Mouse (Mus musculus): ENCODE results near the gene Acly.
A peak's percentile ranks its signal among the peaks of the same experiment; 100 is the strongest.

Acly gene

DNA sequence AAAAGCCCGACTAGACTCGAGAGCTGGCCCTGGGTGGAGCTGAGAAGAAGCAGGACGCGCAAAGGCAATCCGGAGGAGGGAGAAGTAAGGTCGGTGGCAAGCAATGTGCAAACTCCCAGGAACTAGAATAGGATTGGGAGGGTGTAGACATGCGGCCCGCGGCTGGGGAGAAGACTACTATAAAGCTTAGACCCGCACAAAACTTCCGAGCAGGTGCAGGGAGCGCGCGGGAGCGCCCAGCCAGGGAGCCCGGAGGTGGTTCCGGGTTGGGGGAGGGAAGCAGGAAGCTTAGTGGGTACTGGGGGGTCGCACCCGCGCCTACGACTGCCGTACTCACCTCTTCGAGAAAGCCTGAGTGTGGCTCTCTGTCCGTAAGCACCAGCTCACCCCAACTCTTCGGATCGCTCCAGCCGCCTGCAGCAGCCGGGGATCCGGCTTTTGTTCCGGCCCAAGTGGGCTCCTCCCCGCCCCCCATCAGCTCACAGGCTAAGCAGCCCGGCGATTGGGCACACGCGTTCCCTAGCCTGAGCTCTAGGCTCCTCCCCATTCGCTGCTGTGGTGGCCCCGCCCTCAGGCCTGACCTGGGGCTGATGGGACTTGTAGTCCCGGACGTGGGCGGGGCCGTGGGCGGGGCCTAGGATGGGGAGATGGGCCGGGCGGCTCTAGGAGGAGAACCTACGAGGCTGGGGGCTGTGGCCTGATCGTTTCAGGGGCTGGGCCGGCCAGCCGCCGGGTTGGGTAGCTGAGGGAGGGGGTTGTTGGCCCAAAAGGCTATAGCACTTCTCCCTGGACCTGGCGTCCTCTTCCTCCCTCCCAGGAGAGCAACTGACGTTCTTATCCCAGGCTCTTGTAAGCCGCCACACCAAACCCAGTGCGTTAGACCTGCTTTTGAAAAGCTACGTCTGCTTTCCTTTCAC lies at the start of gene Acly:
Gene Acly (minus strand): TSS at position 543 of the 917 bp plus-strand sequence.
- peak; percentile 97 for DNase-seq (ENCODE audit: low spot score in 2 of 2)

DNA sequence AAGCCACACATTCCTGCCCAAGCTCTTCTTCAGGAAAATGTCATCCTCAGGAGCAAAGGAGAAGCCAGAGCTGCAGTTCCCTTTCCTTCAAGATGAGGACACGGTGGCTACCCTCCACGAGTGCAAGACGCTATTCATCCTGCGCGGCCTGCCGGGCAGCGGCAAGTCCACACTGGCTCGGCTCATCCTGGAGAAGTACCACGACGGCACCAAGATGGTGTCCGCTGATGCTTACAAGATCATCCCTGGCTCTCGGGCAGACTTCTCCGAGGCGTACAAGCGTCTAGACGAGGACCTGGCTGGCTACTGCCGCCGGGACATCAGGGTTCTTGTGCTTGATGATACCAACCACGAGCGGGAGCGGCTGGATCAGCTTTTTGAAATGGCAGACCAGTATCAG lies 48.5 kb upstream of the Acly start:
- DNase-seq (ENCODE audit: low spot score in 2 of 2): no peak

DNA sequence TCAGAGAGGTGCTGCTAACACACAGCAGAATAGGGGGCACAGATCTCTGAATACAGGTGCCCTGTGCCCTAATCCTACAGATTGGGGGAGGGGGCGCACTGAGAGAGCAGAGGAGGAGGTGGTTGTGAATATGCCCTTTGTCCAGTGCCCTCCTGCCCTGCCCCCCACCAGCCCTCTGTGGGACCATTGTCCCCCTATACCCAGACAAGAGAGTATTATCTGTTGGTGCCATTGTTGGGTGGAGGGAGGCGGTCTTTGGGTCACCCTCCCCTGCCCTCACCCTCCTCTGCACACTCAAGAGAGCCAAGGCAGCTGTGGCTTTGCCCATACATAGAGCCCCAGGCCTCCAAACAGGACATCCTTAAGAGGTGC lies 47.7 kb upstream of the Acly start:
- peak; percentile 43 to 45 for DNase-seq (ENCODE audit: low spot score in 2 of 2)

DNA sequence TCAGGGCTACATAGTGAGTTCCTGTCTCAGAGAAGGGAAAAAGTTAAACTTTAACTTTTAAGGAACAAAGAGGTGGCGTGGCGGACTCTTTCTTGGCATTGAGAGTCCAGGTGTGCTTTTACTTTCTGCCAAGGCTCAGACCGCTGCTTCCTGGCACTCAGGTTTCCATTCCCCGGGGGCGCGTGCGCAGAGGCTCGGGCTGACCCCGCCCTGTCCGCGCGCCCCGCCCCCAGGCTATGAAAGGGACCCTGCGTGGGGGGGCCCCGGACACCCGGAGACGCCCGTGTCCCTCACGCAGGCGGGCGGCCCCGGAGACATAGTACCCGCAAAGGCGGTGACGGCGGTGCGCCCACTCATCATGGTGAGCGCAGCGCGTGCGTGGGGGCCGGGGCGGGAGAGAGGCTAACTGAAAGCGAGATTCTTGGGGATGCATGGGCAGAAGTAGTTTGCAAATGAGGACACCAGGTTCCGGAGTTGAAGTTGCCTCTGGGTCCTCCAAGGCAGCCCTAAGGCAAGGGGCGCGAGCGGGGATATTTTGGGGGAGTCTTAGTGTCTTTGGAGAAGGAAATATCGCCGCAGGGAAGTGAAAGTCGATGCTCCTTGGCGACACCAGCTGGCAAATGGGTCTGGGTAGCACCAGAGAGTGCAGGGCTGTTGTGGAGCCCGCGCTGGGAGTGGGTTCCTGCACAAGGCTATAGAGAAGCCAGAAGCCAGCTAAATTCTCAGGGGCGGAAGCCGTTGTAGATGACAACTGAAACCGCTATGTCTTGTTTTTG lies 47.1 kb upstream of the Acly start, which contains the start of gene Cnp:
Gene Cnp (plus strand): TSS at position 197 of the 776 bp plus-strand sequence.
- peak; percentile 66 to 67 for DNase-seq (ENCODE audit: low spot score in 2 of 2)

DNA sequence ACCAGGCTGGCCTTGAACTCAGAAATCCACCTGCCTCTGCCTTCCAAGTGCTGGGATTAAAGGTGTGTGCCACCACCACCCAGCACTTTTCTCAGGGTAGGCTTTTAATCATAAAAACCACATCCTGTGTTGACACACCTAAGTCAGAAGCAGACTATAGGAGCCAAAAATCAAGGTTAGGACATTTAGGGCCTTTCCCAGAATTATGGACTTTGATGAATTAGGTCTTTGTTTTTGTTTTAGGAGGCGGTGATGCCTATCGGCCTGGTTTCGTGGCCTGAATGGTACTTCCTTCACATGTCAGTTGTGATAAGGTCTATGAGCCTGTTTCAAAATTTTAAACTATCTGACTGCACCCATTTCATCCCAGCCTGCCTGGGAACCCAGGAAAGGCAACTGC lies 46.4 kb upstream of the Acly start:
- no peak for DNase-seq (ENCODE audit: low spot score in 2 of 2)

DNA sequence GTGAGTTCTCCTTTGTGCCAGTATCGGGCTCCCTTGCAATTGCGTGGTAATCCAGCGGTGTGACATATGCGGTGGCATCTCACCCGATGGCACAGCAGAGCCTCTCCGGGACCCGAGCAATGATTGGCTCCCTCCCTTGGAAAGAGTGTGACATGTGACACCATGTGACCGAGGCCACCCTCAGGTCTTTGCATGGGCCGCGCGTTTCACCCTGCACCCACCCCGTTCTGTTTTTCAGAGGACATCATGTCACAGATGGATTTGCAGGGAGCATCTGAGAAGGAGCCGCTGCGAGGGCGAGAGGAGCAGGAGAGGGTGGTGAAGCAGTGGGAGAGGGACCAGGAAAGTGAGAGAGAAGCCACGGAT lies 43.4 kb upstream of the Acly start:
- DNase-seq (ENCODE audit: low spot score in 2 of 2): peak; percentile 50 to 66

DNA sequence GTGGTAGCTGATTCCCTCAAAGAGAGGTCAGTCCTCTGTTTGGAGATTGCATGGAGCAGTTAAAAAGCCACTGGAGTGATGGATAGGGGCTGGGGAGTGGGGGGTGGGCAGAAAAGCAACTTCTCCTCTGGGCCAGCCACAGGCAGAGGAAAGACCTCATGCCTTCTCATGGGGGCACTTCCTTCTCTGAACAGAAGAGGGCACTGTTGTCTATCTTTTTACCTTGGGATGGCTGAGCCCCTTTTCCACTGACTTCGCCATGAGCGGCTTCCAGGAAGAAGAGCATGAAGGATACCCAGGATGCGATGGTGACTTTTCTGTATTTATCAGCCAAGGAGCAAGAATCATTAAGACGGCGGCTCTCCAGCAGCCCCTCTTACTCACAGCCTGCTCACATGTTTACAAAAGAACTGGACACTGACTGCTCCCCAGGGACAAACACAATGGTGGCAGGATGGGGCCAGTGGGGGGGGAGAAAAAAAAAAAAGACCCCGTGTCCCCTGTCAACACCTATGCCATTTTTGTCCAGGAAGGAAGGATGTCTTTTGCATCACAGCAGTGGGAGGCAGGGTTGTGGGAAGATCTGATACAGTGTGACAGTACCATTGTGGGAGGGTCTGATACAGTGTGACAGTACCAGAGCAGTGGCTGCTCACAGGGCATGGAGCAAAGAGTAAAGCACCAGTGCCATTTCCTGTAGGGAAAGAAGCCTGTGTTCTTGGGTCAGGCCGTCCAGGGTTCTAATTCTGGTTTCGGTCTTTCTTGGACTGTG lies 42.8 kb upstream of the Acly start:
- peak; percentile 81 to 89 for DNase-seq (ENCODE audit: low spot score in 2 of 2)

DNA sequence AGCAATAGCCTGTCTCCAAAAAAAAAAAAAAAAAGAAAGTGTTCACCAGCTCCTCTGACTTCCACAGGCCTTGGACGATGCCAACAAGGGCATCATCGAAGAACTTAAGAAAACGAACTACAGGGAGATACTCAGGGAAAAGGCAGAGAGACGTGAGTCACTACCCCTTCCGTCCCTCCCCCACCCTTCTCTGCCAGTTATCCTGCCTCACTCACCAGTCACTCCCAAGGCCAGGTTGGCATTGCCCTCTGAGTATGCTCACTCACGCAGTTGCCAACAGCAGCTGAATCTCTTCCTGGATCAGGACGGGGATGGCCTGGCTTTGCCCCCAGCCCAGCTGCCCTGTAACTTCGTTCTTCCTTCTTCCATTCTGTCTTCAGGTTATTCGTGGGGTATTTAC lies 42.0 kb upstream of the Acly start:
- no peak for DNase-seq (ENCODE audit: low spot score in 2 of 2)

DNA sequence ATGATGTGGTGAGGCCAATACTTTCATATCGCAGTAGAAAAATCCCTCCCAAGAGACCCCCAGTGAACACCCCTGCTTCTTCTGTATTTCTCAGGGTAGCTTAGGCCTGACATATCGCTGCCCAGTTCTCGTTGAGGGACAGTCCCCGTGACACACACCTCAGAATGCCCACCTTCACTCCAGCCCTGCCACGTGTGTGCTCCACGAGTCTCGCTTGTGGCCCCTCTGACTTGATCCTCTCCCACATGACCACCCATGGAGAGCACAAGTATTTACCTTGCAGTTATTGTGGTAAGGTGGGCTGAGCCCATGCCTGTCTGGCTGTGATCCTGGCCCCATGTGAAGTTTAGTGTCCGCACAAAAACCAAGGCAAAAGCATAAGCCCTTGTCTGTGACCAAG lies 40.9 kb upstream of the Acly start:
- DNase-seq (ENCODE audit: low spot score in 2 of 2): no peak

DNA sequence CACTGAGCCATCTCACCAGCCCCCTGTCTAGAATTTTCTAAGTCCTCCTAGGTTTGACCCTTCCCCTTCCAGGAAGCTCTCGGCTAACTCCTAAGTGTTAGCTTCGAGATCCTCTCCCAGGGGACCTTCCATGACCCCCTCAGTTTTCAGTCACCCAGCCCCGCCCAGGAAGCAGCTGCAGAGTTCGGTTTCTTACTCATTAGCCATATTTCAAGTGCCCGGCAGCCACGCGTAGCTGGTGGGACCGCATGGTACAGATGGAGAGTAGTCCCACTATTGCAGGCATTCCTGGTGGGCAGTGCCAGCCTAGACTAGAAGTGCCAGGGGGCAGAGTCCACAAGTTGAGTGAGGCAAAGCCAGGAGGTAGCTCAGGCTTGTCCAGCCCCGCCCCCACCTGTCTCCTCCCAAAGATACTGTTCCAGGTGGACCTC lies 40.0 kb upstream of the Acly start:
- no peak for DNase-seq (ENCODE audit: low spot score in 2 of 2)

DNA sequence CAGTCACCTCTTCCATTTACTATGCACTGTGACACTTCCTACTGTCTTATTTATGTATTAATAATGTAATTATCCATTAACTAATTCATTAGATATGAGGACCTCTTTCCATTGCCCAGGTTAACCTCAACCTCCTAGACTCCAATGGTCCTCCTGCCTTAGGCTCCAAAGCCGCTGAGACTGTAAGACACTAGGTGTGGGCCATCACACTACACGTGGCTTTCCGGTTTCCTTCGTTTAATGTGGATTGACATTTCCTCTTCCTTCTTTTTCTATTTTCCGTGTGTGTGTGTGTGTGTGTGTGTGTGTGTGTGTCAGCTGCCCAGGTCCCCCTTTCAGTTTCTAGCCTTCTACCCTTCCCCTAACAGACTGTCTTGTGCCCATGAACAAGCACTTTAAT lies 39.4 kb upstream of the Acly start:
- no peak for DNase-seq (ENCODE audit: low spot score in 2 of 2)

DNA sequence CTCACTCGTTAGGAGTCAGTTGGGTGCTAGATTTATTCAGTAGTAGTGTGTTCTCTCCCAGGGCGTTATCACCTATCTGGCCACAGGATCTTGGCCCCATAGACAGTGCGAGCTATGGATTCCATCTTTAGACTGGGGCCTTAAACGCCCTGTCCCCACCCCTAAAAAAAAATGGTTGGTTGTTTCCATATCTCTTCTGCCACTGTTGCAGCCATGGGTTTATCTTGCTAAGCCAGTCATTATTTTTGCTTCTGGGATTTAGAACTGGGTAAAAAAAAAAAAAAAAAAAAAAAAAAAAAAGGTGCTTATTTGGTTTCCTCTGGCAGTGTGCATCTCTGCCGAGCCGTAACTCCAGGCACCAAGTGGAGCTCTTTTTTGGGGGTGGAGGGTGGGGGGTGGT lies 36.9 kb upstream of the Acly start:
- no peak for DNase-seq (ENCODE audit: low spot score in 2 of 2)

DNA sequence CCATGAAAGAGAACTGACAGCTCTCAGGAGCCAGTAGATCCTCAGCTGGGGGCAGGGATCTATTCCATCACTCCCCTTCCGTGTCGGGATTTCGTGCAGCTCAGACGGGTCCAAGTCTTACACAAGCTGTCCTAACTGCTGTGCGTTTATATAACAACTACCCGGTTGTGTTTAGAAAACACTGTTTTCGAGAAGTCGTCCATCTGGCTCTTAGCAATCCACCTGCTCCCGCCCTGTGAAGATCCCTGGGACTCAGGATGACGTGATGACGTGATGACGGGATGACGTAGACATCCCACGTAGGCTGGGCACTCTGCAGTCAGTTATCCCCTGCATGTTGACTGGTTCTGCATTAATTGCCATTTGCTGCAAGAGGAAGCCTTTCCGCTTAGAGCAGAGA lies 36.5 kb upstream of the Acly start:
- DNase-seq (ENCODE audit: low spot score in 2 of 2): peak; percentile 78 to 84

DNA sequence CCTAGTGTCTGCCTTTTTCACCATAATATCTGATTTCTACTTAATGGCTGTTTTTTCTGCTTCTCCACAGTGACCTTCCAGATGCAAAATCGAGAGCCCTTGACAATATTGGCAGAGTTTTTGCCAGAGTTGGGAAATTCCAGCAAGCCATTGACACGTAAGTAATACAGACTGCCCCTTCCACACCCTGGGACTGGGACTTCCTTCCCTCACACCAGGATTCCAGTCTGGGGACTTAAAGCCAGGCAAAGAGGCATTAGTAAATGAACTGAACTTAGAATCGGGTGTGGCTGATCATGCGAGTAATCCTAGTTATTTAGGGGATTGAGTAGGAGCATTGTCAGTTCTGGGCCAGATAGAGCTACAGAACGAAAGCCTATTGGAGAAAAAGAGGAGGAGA lies 33.9 kb upstream of the Acly start:
- DNase-seq (ENCODE audit: low spot score in 2 of 2): no peak

DNA sequence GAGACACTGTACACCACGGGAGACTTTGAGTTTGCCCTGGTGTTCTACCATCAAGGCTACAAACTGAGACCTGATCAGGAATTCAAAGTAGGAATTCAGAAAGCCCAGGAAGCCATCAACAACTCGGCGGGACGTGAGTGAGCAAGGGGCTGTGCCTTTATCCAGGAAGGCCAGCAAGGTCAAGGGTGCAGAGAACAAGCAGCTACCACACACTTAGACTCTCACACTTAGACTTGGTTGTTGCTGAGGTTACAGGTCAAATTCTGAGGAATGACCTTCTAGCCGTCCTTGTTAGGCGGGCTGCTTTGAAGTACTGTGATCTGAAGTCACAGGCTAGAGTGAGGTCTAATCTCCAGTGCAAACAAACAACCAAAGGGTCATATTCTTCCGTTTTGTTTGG lies 31.7 kb upstream of the Acly start:
- no peak for DNase-seq (ENCODE audit: low spot score in 2 of 2)

DNA sequence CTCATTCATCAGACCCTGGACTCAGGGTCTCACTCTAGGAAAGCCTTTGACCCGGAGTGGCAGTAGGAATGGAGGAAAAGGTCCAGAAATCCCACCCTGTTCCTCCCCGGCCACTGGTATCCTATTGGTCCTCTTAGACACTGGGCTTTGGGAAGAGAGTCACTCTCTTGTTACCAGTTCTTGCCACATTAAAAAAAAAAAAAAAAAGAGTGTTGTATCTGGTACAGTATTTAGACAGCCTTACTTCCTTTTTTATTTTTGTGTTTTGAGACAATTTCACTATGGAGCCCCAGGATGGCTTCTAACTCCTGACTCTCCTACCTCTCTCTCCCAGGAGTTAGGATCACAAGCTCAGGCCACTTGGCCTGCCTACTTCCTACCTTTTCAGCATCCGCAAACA lies 29.8 kb upstream of the Acly start:
- DNase-seq (ENCODE audit: low spot score in 2 of 2): no peak

DNA sequence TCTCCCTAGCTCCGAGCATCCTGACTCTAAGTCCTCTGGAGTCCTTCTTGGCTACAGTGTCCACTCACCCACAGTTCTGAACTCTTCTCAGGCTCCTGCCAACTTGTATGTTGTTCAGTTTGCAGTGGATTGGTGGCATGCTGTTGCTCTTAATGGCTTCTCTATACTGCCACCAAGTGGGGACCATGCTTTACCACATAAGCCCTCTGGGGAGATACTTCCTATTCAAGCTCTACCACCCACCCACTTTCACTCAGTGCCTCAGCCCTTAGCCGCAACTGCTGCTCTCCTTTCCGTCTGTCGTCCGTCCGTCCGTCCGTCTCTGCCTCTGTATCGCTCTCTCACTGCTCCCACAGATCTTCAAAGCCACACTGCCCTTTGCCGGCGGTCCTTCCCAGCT lies 27.8 kb upstream of the Acly start:
- DNase-seq (ENCODE audit: low spot score in 2 of 2): peak; percentile 20 to 58

DNA sequence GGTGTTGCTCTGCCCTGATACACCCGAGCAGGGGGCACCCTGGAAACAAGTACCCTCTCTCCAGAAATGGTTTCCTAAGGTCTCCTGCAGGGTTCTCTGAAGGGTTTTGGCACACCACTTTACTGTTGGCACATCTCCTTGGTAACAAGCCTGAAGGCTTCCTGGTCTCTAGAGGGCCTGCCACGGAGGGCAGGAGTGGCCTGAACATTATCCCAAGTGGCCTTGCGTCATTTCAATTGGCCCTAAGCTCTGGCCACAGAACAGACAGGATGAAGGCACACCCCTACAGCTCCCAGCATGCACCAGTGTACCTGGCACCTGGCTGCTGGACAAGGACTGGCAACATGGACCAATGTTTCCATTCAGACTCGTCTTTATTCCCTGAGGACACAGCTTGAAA lies 25.0 kb upstream of the Acly start:
- no peak for DNase-seq (ENCODE audit: low spot score in 2 of 2)

DNA sequence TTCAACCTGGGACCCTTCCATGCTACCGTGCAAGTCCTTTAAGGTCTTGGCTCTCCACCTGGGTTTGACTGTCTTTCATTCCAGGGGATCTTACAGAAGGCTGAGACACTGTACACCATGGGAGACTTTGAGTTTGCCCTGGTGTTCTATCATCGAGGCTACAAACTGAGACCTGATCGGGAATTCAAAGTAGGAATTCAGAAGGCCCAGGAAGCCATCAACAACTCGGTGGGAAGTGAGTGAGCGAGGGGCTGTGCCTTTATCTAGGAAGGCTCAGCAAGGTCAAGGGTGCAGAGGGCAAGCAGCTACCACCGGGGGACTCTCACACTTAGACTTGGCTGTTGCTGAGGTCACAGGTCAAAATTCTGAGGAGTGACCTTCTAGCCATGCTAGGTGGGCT lies 22.3 kb upstream of the Acly start:
- no peak for DNase-seq (ENCODE audit: low spot score in 2 of 2)

DNA sequence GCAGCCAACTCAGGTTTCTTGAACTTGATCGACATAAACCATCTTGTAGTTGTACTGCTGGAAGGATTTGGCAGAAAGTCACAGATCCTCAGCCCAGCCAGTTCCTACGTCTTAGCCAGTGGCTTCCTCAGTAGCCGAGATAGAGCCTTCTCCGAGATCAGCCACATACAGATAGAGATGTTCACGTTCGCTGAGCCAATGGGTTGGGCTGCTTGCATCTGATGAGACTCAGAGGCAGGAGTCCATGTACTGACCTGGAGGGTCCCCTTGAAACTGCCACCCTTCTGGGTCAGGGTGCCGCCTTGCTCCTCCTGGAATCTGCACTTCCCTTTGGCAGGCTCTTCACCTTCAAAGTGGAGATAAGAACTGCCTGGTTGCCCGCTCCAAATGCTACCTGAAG lies 21.7 kb upstream of the Acly start:
- no peak for DNase-seq (ENCODE audit: low spot score in 2 of 2)

DNA sequence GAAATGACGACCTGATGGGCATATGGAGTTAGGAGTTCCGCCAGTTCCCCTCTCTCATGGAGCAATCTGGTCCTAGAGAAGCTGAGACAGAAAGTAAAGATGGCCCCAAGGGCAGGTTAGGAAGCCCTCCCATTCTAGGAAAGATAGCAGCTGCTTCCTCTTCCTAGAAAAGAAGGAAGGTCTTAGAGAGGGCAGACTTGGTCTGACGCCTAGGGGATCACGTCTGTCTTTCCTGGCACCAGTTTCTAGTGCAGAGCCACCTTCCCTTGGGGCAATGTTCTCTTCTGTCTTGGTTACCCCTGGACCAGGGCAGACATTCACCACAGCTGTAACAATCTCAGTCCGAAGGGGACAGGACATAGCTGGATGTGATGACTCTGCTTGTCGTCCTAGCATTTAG lies 20.3 kb upstream of the Acly start:
- DNase-seq (ENCODE audit: low spot score in 2 of 2): no peak

DNA sequence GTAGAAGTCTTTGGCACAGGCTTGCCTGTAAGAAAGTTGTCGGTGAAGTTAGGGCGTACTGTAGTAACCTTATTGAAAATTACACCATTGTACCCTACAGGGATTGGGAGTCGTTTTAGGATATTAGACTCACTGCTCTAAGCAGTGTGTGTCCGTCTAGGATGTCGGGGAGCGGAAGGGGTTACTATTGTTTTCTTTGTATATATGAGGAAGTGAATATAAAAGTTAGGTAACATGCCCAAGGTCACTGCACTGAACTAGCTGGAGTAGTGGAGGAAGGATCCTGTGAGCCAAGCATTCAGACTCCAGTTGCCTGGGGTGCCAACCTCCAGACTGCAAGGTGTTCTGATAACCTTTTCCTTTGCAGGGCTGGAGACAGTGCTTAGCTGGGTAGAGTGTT lies 19.2 kb upstream of the Acly start:
- no peak for DNase-seq (ENCODE audit: low spot score in 2 of 2)

Data from frontal cortex, postnatal 36 days (tissue).